Mouse (Mus musculus) liver, embryonic 11.5 days (tissue): ENCODE data around the gene Tmx4. TPM values are rescaled to one million over a fixed set of nuclear protein-coding genes. Genes with fewer than 3 reads are reported as not detected.
A peak's percentile ranks its signal among the peaks of the same experiment; 100 is the strongest.

Experiments
- ATAC-seq: fragments of 200-750 bp; cut with Nextera tagmentation; replicated peaks from 2 replicates; pipeline ENCODE4 v1.8.0; 2017; ENCODE audit warnings: moderate number of reproducible peaks, mild to moderate bottlenecking, moderate TSS enrichment, moderate library complexity; ENCODE audit not compliant: low FRiP score
- DNase-seq: peaks from one replicate; pipeline ENCODE4 v3.0.0-alpha.2; 2017; ENCODE audit warnings: low spot score
- H3K27ac ChIP-seq: fragments of 300-500 bp; sonication (generic); 2 replicates; pipeline ENCODE4 v1.5.1; 2014; ENCODE audit warnings: mild to moderate bottlenecking, low read depth, low read length, control low read depth
- H3K27me3 ChIP-seq: fragments of 300-500 bp; sonication (generic); replicated peaks from 2 replicates; pipeline ENCODE4 v1.6.1; 2014; ENCODE audit warnings: low read length, mixed read lengths; ENCODE audit not compliant: control insufficient read depth, insufficient read depth
- H3K36me3 ChIP-seq: fragments of 300-500 bp; sonication (generic); 2 replicates; pipeline ENCODE4 v1.6.1; 2014; ENCODE audit warnings: mild to moderate bottlenecking, low read length, moderate library complexity, mixed read lengths; ENCODE audit not compliant: control insufficient read depth, insufficient read depth
- H3K4me1 ChIP-seq: fragments of 300-500 bp; sonication (generic); replicated peaks from 2 replicates; pipeline ENCODE4 v1.6.1; 2014; ENCODE audit warnings: low read length, mixed read lengths; ENCODE audit not compliant: control insufficient read depth, insufficient read depth
- H3K4me2 ChIP-seq: fragments of 300-500 bp; sonication (generic); 2 replicates; pipeline ENCODE4 v1.6.1; 2014; ENCODE audit warnings: mild to moderate bottlenecking, control low read depth, moderate library complexity
- H3K4me3 ChIP-seq: fragments of 300-500 bp; sonication (generic); 2 replicates; pipeline ENCODE4 v1.5.1; 2014; ENCODE audit warnings: low read depth, low read length, control low read depth
- H3K9ac ChIP-seq: fragments of 300-500 bp; sonication (generic); 2 replicates; pipeline ENCODE4 v1.6.1; 2014; ENCODE audit warnings: low read depth, low read length, control low read depth
- H3K9me3 ChIP-seq: fragments of 300-500 bp; sonication (generic); 2 replicates; pipeline ENCODE4 v1.6.1; 2016; ENCODE audit warnings: low read length, inconsistent platforms, mixed read lengths; ENCODE audit not compliant: control insufficient read depth
- WGBS: fragments of 180-500 bp; shearing (Covaris S2); extraction: QIAGEN DNeasy Blood & Tissue Kit; methylation state at CpG from one replicate; pipeline ENCODE4 v1.1.7; 2014; 5-methylcytosine and 5-hydroxymethylcytosine counted together
- polyA plus RNA-seq: library from polyadenylated mRNA; unstranded; fragments of >200 nt; fragmentation: Nextera tagmentation; extraction: Ambion mirVana; gene quantifications from 2 replicates; pipeline ENCODE4 v1.2.1, GENCODE M21; 2014

The Tmx4 gene
- polyA plus RNA-seq, 1 experiment from 2014 or later: 16.2 TPM

- H3K27me3 ChIP-seq: no peaks in the 10 kb centered on the region
- no peak overlapping the region for H3K27ac ChIP-seq
- H3K4me2 ChIP-seq: no peak overlapping the region
- WGBS: 22% methylated on average over 4 of the region's 4 CpGs
- H3K9ac ChIP-seq: no peak overlapping the region
- DNase-seq: no peak
- ATAC-seq: no peak
- H3K4me1 ChIP-seq: no peaks in the 10 kb centered on the region
- no peak overlapping the region for H3K4me3 ChIP-seq
- no peaks in the 10 kb centered on the region for H3K36me3 ChIP-seq
- H3K9me3 ChIP-seq: no peaks in the 10 kb centered on the region
Measured at GRCm38 (mm10) chr2:134656477-134656876, 12.5 kb upstream of the Tmx4 start.

GRCm38 (mm10) chr2:134654668-134655067 is 10.7 kb upstream of the Tmx4 start:
- Histone ChIP-seq H3K27ac (no peak overlapping the region), H3K27me3 (no peaks in the 10 kb centered on the region), H3K9ac (no peak overlapping the region), H3K4me3 (no peak overlapping the region), H3K9me3 (peaks cover 4% of the 10 kb centered on the region), H3K4me1 (no peaks in the 10 kb centered on the region), H3K4me2 (no peak overlapping the region), H3K36me3 (no peaks in the 10 kb centered on the region)
- ATAC-seq (no peak), DNase-seq (no peak)

- no peak for DNase-seq
- H3K9ac ChIP-seq: no peak overlapping the region
- no peak overlapping the region for H3K27ac ChIP-seq
- H3K4me1 ChIP-seq: no peaks in the 10 kb centered on the region
- 81% methylated on average over 5 of the region's 5 CpGs for WGBS
- H3K27me3 ChIP-seq: no peaks in the 10 kb centered on the region
- ATAC-seq: no peak
- H3K4me3 ChIP-seq: no peak overlapping the region
- no peak overlapping the region for H3K4me2 ChIP-seq
- H3K9me3 ChIP-seq: peaks cover 4% of the 10 kb centered on the region
- no peaks in the 10 kb centered on the region for H3K36me3 ChIP-seq
Measured at GRCm38 (mm10) chr2:134652759-134653158, 8.8 kb upstream of the Tmx4 start.

- WGBS: 75% methylated on average over 3 of the region's 3 CpGs
- Histone ChIP-seq H3K36me3 (no peaks in the 10 kb centered on the region), H3K9ac (no peak overlapping the region), H3K4me1 (peaks cover 5% of the 10 kb centered on the region), H3K4me3 (no peak overlapping the region), H3K27me3 (no peaks in the 10 kb centered on the region), H3K4me2 (no peak overlapping the region), H3K9me3 (peaks cover 4% of the 10 kb centered on the region), H3K27ac (no peak overlapping the region)
- DNase-seq: no peak
- ATAC-seq: no peak
Measured at GRCm38 (mm10) chr2:134648999-134649398, 5.1 kb upstream of the Tmx4 start.

GRCm38 (mm10) chr2:134645752-134646151 is 1.8 kb upstream of the Tmx4 start:
- Histone ChIP-seq H3K27me3 (no peaks in the 10 kb centered on the region), H3K4me2 (no peak overlapping the region), H3K4me3 (no peak overlapping the region), H3K36me3 (no peaks in the 10 kb centered on the region), H3K9me3 (peaks cover 4% of the 10 kb centered on the region), H3K27ac (no peak overlapping the region), H3K9ac (no peak overlapping the region), H3K4me1 (peaks cover 8% of the 10 kb centered on the region)
- 37% methylated on average over 3 of the region's 3 CpGs for WGBS
- ATAC-seq (no peak), DNase-seq (no peak)

GRCm38 (mm10) chr2:134645166-134645565 is 1.2 kb upstream of the Tmx4 start:
- ATAC-seq (no peak), DNase-seq (no peak)
- WGBS: 48% methylated on average over 4 of the region's 4 CpGs
- no peak overlapping the region for H3K4me2 ChIP-seq
- H3K4me3 ChIP-seq: no peak overlapping the region
- H3K9ac ChIP-seq: no peak overlapping the region
- H3K27ac ChIP-seq: no peak overlapping the region
- no peaks in the 10 kb centered on the region for H3K36me3 ChIP-seq
- peaks cover 4% of the 10 kb centered on the region for H3K9me3 ChIP-seq
- no peaks in the 10 kb centered on the region for H3K27me3 ChIP-seq
- H3K4me1 ChIP-seq: peaks cover 8% of the 10 kb centered on the region

GRCm38 (mm10) chr2:134644301-134644912 is 462 bp upstream of the Tmx4 start:
- ATAC-seq: no peak; the same call in 1 of the 2 replicates

GRCm38 (mm10) chr2:134642377-134642776 is 1.6 kb downstream of the Tmx4 start:
- Histone ChIP-seq H3K4me3 (no peak overlapping the region), H3K4me1 (peaks cover 8% of the 10 kb centered on the region), H3K4me2 (peak overlapping the region; percentile 23; the same call in 1 of the 2 replicates), H3K36me3 (0 out of 2 replicates have a peak, but pooled peaks cover 3% of the 10 kb centered on the region), H3K9me3 (no peaks in the 10 kb centered on the region), H3K27ac (no peak overlapping the region), H3K27me3 (no peaks in the 10 kb centered on the region), H3K9ac (no peak overlapping the region)
- DNase-seq (no peak), ATAC-seq (no peak)

More at GRCm38 (mm10) chr2:134644301-134644912, 462 bp upstream of the Tmx4 start:
- no peaks in the 10 kb centered on the region for H3K36me3 ChIP-seq
- H3K4me1 ChIP-seq: peaks cover 8% of the 10 kb centered on the region
- DNase-seq: no peak
- 38% methylated on average over 6 of the region's 6 CpGs for WGBS
- H3K4me3 ChIP-seq: peak overlapping the region; percentile 81
- 0 out of 2 replicates have a peak overlapping the region, but pooled peaks have one; percentile 13 for H3K27ac ChIP-seq
- H3K9ac ChIP-seq: no peak overlapping the region
- H3K9me3 ChIP-seq: no peaks in the 10 kb centered on the region
- peak overlapping the region; percentile 63 for H3K4me2 ChIP-seq
- H3K27me3 ChIP-seq: no peaks in the 10 kb centered on the region

- Histone ChIP-seq H3K4me2 (no peak overlapping the region), H3K4me3 (no peak overlapping the region), H3K36me3 (0 out of 2 replicates have a peak, but pooled peaks cover 3% of the 10 kb centered on the region), H3K4me1 (peaks cover 8% of the 10 kb centered on the region), H3K9me3 (no peaks in the 10 kb centered on the region), H3K27ac (no peak overlapping the region), H3K9ac (no peak overlapping the region), H3K27me3 (no peaks in the 10 kb centered on the region)
- WGBS: 96% methylated on average over 5 of the region's 5 CpGs
- no peak for DNase-seq
- no peak for ATAC-seq
Measured at GRCm38 (mm10) chr2:134641372-134641771, 2.6 kb downstream of the Tmx4 start.
